Mouse (Mus musculus): ENCODE results near the gene Kcnj9. TPM values are rescaled to one million over a fixed set of nuclear protein-coding genes. Genes with fewer than 3 reads are reported as not detected.

The Kcnj9 gene
- polyA plus RNA-seq, 1 experiment from 2014 or later, result 1.4 TPM

DNA sequence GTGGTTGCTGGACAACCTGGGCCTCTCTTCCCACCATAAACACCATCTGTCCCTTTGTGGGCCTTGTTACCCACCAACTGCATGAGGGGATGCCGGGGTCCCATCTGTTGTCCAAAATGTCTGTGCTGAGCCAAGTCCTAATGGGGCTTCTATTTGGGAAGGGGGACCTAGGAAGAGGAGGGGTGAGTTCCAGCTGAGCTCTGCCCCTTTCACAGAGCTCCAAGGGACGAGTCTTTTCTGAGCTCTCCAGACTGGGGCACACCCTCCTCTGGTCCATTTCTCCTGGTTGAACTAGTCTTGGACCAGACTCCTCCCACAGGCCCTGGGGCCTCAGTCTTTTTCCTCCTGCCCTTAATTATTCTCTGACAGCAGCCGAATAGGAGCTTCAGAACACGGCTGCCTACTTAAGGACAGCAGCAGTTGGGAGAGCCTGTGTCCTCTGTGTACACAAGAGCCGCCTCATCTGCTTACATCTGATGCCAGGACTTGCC, 9.2 kb downstream of the Kcnj9 start:
- H3K9ac ChIP-seq, result no peak overlapping the region
- peak; percentile 46 for ATAC-seq (ENCODE audit: low FRiP score, low read depth)

GRCm38 (mm10) chr1:172319346-172319745, 9.8 kb downstream of the Kcnj9 start:
- peak overlapping the region; percentile 45 for H3K9ac ChIP-seq
- 72% methylated on average over 7 of the region's 7 CpGs for WGBS
- H3K36me3 ChIP-seq, result peaks cover 42% of the 10 kb centered on the region
- no peaks in the 10 kb centered on the region for H3K9me3 ChIP-seq
- H3K4me3 ChIP-seq, result no peak overlapping the region
- peaks cover 79% of the 10 kb centered on the region for H3K4me1 ChIP-seq
- ATAC-seq (ENCODE audit: low FRiP score, low read depth), result peak; percentile 13; the same call in 1 of the 2 replicates
- H3K4me2 ChIP-seq (replicated peaks), result 0 out of 2 replicates have a peak overlapping the region, but pooled peaks have one; percentile 7
- H3K27me3 ChIP-seq (replicated peaks), result no peaks in the 10 kb centered on the region
- H3K27ac ChIP-seq, result peak overlapping the region; percentile 50; the same call in 1 of the 2 replicates

More for the DNA sequence above, 9.2 kb downstream of the Kcnj9 start:
- Histone ChIP-seq H3K4me2 (replicated peaks) (0 out of 2 replicates have a peak overlapping the region, but pooled peaks have one; percentile 5), H3K9me3 (no peaks in the 10 kb centered on the region), H3K4me3 (no peak overlapping the region), H3K27ac (peak overlapping the region; percentile 37; the same call in 1 of the 2 replicates), H3K4me1 (peaks cover 77% of the 10 kb centered on the region), H3K36me3 (peaks cover 42% of the 10 kb centered on the region), H3K27me3 (replicated peaks) (no peaks in the 10 kb centered on the region)
- 7% methylated on average over 5 of the region's 5 CpGs for WGBS

GRCm38 (mm10) chr1:172318424-172319035, 10.6 kb downstream of the Kcnj9 start:
- H3K27me3 ChIP-seq (replicated peaks), result no peaks in the 10 kb centered on the region
- peaks cover 42% of the 10 kb centered on the region for H3K36me3 ChIP-seq
- peak overlapping the region; percentile 50; the same call in 1 of the 2 replicates for H3K27ac ChIP-seq
- no peak for ATAC-seq (ENCODE audit: low FRiP score, low read depth)
- peak overlapping the region; percentile 45 for H3K9ac ChIP-seq
- H3K4me1 ChIP-seq, result peaks cover 86% of the 10 kb centered on the region
- no peaks in the 10 kb centered on the region for H3K9me3 ChIP-seq
- H3K4me2 ChIP-seq (replicated peaks), result peak overlapping the region; percentile 27
- 0 out of 2 replicates have a peak overlapping the region, but pooled peaks have one; percentile 3 for H3K4me3 ChIP-seq
- WGBS, result 76% methylated on average over 19 of the region's 19 CpGs

DNA sequence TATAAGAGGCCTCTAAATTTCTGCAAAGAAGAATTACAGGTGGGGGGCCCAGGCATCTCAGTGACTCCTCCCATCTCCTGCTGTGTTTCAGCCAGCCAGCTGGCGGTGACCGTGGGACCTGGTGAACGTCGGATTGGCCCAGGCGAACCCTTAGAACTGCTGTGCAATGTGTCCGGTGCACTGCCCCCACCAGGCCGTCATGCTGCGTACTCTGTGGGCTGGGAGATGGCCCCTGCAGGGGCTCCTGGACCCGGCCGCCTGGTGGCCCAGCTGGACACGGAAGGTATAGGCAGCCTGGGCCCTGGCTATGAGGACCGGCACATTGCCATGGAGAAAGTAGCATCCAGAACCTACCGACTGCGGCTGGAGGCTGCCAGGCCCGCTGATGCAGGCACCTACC, 11.2 kb downstream of the Kcnj9 start:
- WGBS, result 52% methylated on average over 15 of the region's 15 CpGs
- peak overlapping the region; percentile 27; the same call in 1 of the 2 replicates for H3K4me2 ChIP-seq (replicated peaks)
- no peaks in the 10 kb centered on the region for H3K27me3 ChIP-seq (replicated peaks)
- no peak for ATAC-seq (ENCODE audit: low FRiP score, low read depth)
- H3K9me3 ChIP-seq, result no peaks in the 10 kb centered on the region
- H3K9ac ChIP-seq, result peak overlapping the region; percentile 45
- H3K27ac ChIP-seq, result 0 out of 2 replicates have a peak overlapping the region, but pooled peaks have one; percentile 50
- H3K4me1 ChIP-seq, result peaks cover 85% of the 10 kb centered on the region
- H3K36me3 ChIP-seq, result peaks cover 38% of the 10 kb centered on the region
- H3K4me3 ChIP-seq, result no peak overlapping the region

DNA sequence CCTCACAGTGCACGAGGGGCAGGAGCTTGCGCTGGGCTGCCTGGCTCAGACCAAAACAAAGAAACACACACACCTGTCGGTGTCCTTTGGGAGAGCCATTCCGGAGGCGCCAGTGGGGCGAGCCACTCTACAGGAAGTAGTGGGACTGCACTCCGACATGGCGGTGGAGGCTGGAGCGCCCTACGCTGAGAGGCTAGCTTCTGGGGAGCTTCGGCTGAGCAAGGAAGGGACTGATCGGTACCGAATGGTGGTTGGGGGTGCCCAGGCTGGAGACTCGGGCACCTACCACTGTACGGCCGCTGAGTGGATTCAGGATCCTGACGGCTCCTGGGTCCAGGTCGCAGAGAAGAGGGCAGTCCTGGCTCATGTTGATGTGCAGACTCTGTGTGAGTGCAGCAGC, 11.7 kb downstream of the Kcnj9 start:
- H3K4me3 ChIP-seq, result no peak overlapping the region
- H3K27me3 ChIP-seq (replicated peaks), result no peaks in the 10 kb centered on the region
- H3K9ac ChIP-seq, result no peak overlapping the region
- no peak for ATAC-seq (ENCODE audit: low FRiP score, low read depth)
- H3K36me3 ChIP-seq, result peaks cover 38% of the 10 kb centered on the region
- peak overlapping the region; percentile 18; the same call in 1 of the 2 replicates for H3K4me2 ChIP-seq (replicated peaks)
- H3K27ac ChIP-seq, result peak overlapping the region; percentile 20; the same call in 1 of the 2 replicates
- H3K4me1 ChIP-seq, result peaks cover 84% of the 10 kb centered on the region
- H3K9me3 ChIP-seq, result no peaks in the 10 kb centered on the region
- WGBS, result 64% methylated on average over 18 of the region's 18 CpGs

GRCm38 (mm10) chr1:172314911-172315310, 14.2 kb downstream of the Kcnj9 start:
- Histone ChIP-seq H3K9me3 (no peaks in the 10 kb centered on the region), H3K27me3 (replicated peaks) (no peaks in the 10 kb centered on the region), H3K9ac (no peak overlapping the region), H3K36me3 (peaks cover 32% of the 10 kb centered on the region), H3K4me1 (peaks cover 87% of the 10 kb centered on the region), H3K4me3 (no peak overlapping the region), H3K4me2 (replicated peaks) (peak overlapping the region; percentile 70), H3K27ac (peak overlapping the region; percentile 48)
- whole genome bisulfite sequencing, result 37% methylated on average over 3 of the region's 3 CpGs
- ATAC-seq (ENCODE audit: low FRiP score, low read depth), result peak; percentile 35

DNA sequence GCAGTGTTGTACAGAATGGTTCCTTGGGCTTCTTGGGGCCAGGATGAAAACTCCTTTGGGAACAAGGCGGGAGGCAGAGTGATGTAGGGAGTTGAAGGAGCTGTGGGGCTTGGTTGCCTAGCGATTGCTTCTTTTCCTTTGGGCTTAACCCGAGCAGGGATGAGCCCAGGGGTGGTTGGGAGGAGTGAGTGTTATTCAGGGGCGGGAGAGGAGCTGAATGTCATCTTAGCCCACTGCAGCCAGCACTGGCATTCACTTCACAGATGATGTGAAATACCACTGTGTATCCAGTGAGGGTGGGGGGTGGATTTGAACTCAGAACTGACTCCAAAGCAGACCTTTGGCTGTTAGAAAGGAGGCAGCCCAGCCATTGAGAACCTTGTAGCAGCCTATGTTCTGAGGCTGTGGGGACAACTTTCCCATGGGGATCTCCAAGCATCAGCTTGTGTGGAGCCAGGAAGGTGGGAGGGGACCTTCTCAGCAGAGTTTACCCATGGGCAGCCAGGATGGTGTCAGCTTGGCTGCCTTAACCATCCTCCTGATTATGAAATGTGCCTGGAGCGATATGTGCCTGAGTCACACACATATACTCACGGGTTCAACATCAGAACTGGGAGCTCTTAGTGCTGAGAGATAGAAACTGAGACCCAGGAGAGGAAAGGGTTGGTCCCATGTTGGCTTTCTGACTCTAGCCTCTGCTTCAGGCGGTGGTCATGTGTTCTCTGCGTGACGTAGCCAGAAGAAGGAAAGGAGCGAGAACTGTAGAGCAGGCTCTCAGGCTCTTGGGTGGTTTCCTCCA, 15.3 kb downstream of the Kcnj9 start:
- Histone ChIP-seq H3K36me3 (peaks cover 26% of the 10 kb centered on the region), H3K9me3 (no peaks in the 10 kb centered on the region), H3K9ac (peak overlapping the region; percentile 41; the same call in 1 of the 2 replicates), H3K27me3 (replicated peaks) (no peaks in the 10 kb centered on the region), H3K4me2 (replicated peaks) (peak overlapping the region; percentile 70), H3K27ac (peak overlapping the region; percentile 33; the same call in 1 of the 2 replicates), H3K4me1 (peaks cover 79% of the 10 kb centered on the region), H3K4me3 (peak overlapping the region; percentile 82)
- no peak for ATAC-seq (ENCODE audit: low FRiP score, low read depth)
- 68% methylated on average over 10 of the region's 10 CpGs for WGBS

- H3K9me3 ChIP-seq, result no peaks in the 10 kb centered on the region
- no peak overlapping the region; the same call in 1 of the 2 replicates for H3K27ac ChIP-seq
- peak overlapping the region; percentile 82 for H3K9ac ChIP-seq
- no peaks in the 10 kb centered on the region for H3K27me3 ChIP-seq (replicated peaks)
- H3K36me3 ChIP-seq, result peaks cover 17% of the 10 kb centered on the region
- ATAC-seq (ENCODE audit: low FRiP score, low read depth), result no peak
- H3K4me1 ChIP-seq, result peaks cover 75% of the 10 kb centered on the region
- peak overlapping the region; percentile 70 for H3K4me2 ChIP-seq (replicated peaks)
- WGBS, result 11% methylated on average over 16 of the region's 16 CpGs
- H3K4me3 ChIP-seq, result peak overlapping the region; percentile 82
Measured at GRCm38 (mm10) chr1:172312768-172313561, 16.2 kb downstream of the Kcnj9 start.

DNA sequence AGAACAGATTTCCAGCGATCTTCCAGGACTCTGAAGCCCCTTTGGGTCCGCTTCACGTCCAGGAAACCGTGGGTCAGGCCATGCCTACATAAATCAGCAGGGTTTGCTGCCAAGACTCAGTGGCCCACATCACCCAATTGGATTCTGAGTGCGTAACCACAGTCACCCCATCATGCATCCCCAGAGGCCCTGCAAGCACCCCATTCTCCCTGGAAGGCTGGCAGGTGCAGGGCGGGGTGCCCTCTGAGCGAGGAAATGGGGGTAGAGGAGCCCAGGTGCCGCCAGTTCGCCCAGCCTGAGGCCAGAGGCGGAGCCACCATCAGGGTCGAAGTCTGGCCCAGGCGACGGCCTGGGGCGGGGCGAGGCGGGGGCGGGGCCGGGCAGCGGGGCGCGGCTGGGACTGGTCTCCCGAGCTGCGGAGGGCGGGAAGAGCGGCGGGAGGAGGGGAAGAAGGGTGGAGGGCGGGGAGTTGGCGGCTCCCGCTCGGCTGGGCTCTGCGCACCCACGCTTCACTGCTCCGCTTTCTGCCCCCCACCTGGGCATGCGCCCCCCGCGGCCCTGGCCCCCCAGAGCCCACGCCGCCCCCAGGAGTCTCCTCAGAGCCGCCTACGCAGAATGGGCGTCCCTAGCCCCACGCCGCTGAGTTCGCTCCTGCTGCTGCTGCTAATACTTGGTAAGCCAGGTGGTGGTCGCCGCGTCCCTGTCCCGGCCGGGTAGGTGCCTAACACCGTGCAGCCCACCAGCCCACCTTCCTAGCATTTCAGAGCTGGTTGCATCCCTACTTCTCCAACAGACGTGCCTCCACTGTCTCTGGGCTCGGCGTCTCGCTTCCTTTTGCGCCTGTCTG, 17.0 kb downstream of the Kcnj9 start:
- H3K36me3 ChIP-seq, result peaks cover 9% of the 10 kb centered on the region
- H3K9me3 ChIP-seq, result no peaks in the 10 kb centered on the region
- ATAC-seq (ENCODE audit: low FRiP score, low read depth), result peak; percentile 59
- peak overlapping the region; percentile 82 for H3K4me3 ChIP-seq
- H3K27ac ChIP-seq, result peak overlapping the region; percentile 33; the same call in 1 of the 2 replicates
- H3K4me1 ChIP-seq, result peaks cover 71% of the 10 kb centered on the region
- peak overlapping the region; percentile 70 for H3K4me2 ChIP-seq (replicated peaks)
- WGBS, result under 1% methylated on average over 44 of the region's 55 CpGs
- H3K27me3 ChIP-seq (replicated peaks), result no peaks in the 10 kb centered on the region
- peak overlapping the region; percentile 82 for H3K9ac ChIP-seq

GRCm38 (mm10) chr1:172311248-172311906, 17.7 kb downstream of the Kcnj9 start:
- Histone ChIP-seq H3K4me2 (replicated peaks) (peak overlapping the region; percentile 70), H3K9ac (peak overlapping the region; percentile 82), H3K36me3 (peaks cover 5% of the 10 kb centered on the region), H3K4me3 (peak overlapping the region; percentile 82), H3K4me1 (peaks cover 63% of the 10 kb centered on the region), H3K9me3 (no peaks in the 10 kb centered on the region), H3K27ac (peak overlapping the region; percentile 33; the same call in 1 of the 2 replicates), H3K27me3 (replicated peaks) (no peaks in the 10 kb centered on the region)
- no peak for ATAC-seq (ENCODE audit: low FRiP score, low read depth)
- WGBS, result 7% methylated on average over 23 of the region's 23 CpGs

Measured in neural tube, embryonic 12.5 days (tissue).